Mouse (Mus musculus) CH12.LX (cell line): ENCODE data around the gene Gm47996. TPM values are rescaled to one million over a fixed set of nuclear protein-coding genes. Genes with fewer than 3 reads are reported as not detected.

Experiments
- DNase-seq: peaks from one replicate; pipeline ENCODE4 v3.0.0-alpha.2; 2013; ENCODE audit errors: extremely low read depth
- H3K27ac ChIP-seq: 2 replicates; pipeline ENCODE4 v1.5.1; 2012; ENCODE audit warnings: low read depth, mild to moderate bottlenecking, control low read depth, moderate library complexity; ENCODE audit not compliant: insufficient read depth
- H3K27me3 ChIP-seq: replicated peaks from 2 replicates; pipeline ENCODE3; 2012; ENCODE audit warnings: inconsistent platforms
- H3K36me3 ChIP-seq, 2 experiments: replicated peaks in 1 of 2; 2 replicates each; pipeline versions ENCODE3 to v1.6.1; 2012; ENCODE audit warnings: inconsistent platforms in 1 of 2, low read length in 1 of 2, mild to moderate bottlenecking in 1 of 2, mixed read lengths in 1 of 2, moderate library complexity in 1 of 2; ENCODE audit not compliant: control insufficient read depth in 1 of 2, insufficient read depth in 1 of 2
- H3K4me1 ChIP-seq, 2 experiments: 2 replicates each; pipeline ENCODE4 v1.6.1; 2012; ENCODE audit warnings: inconsistent platforms in 1 of 2, moderate library complexity in 1 of 2; ENCODE audit not compliant: insufficient read depth in 2 of 2, control insufficient read depth in 1 of 2
- H3K4me2 ChIP-seq: 2 replicates; pipeline ENCODE4 v1.6.1; 2012; ENCODE audit warnings: low read depth, mild to moderate bottlenecking, control low read depth; ENCODE audit not compliant: poor library complexity, insufficient read depth, severe bottlenecking
- H3K4me3 ChIP-seq, 3 experiments: fragments of 150-350 bp in 1 of 3; sonication (generic) in 1 of 3; replicated peaks in 1 of 3; 2 replicates each; pipeline versions ENCODE3 to v1.5.1; 2011 to 2012; ENCODE audit warnings: low read depth in 2 of 3, low read length in 2 of 3, mild to moderate bottlenecking in 2 of 3, moderate library complexity in 2 of 3, control low read depth in 1 of 3, improper control_type of control experiment in 1 of 3, inconsistent platforms in 1 of 3, mixed read lengths in 1 of 3; ENCODE audit not compliant: poor library complexity in 1 of 3
- H3K79me2 ChIP-seq: replicated peaks from 2 replicates; pipeline ENCODE4 v1.6.1; 2012; ENCODE audit warnings: mild to moderate bottlenecking, moderate library complexity; ENCODE audit not compliant: control insufficient read depth, poor library complexity, insufficient read depth, severe bottlenecking; ENCODE audit errors: extremely low read depth
- H3K9ac ChIP-seq: 2 replicates; pipeline ENCODE4 v1.6.1; 2012; ENCODE audit warnings: low read depth, mild to moderate bottlenecking, control low read depth, moderate library complexity; ENCODE audit not compliant: insufficient read depth
- H3K9me3 ChIP-seq: replicated peaks from 2 replicates; pipeline ENCODE3; 2012; ENCODE audit warnings: low read length, inconsistent platforms, mixed read lengths
- CTCF ChIP-seq, 2 experiments: IDR thresholded peaks in 1 of 2; conservative IDR thresholded peaks in 1 of 2; 2 replicates each; pipeline ENCODE4 v1.5.1; 2011 to 2012; ENCODE audit warnings: low read depth in 2 of 2, low read length in 2 of 2, improper control_type of control experiment in 1 of 2, inconsistent platforms in 1 of 2, mild to moderate bottlenecking in 1 of 2, moderate library complexity in 1 of 2
- GABPA ChIP-seq: IDR thresholded peaks from 2 replicates; pipeline ENCODE4 v1.6.1; 2012; ENCODE audit warnings: low read depth, low read length, improper control_type of control experiment, inconsistent platforms; ENCODE audit not compliant: insufficient replicate concordance
- IRF4 ChIP-seq: IDR thresholded peaks from 2 replicates; pipeline ENCODE4 v1.6.1; 2014; ENCODE audit warnings: low read depth, mild to moderate bottlenecking, inconsistent platforms, low read length, improper control_type of control experiment
- JUND ChIP-seq: conservative IDR thresholded peaks from 2 replicates; pipeline ENCODE4 v1.6.1; 2011; ENCODE audit warnings: low read depth, low read length, improper control_type of control experiment
- MAFK ChIP-seq: IDR thresholded peaks from 2 replicates; pipeline ENCODE4 v1.6.1; 2011; ENCODE audit warnings: low read length, improper control_type of control experiment; ENCODE audit not compliant: insufficient replicate concordance
- MYC ChIP-seq: IDR thresholded peaks from 2 replicates; pipeline ENCODE4 v1.6.1; 2011; ENCODE audit warnings: low read depth, mild to moderate bottlenecking, improper control_type of control experiment, low read length
- POLR2A ChIP-seq: IDR thresholded peaks from 2 replicates; pipeline ENCODE4 v1.6.1; 2011; ENCODE audit warnings: low read depth, mild to moderate bottlenecking, improper control_type of control experiment, low read length
- RAD21 ChIP-seq: IDR thresholded peaks from 2 replicates; pipeline ENCODE4 v1.6.1; 2011; ENCODE audit warnings: low read depth, mild to moderate bottlenecking, low read length, improper control_type of control experiment, moderate library complexity
- SMC3 ChIP-seq: IDR thresholded peaks from 2 replicates; pipeline ENCODE4 v1.6.1; 2011; ENCODE audit warnings: low read depth, low read length, improper control_type of control experiment
- TBP ChIP-seq: conservative IDR thresholded peaks from 2 replicates; pipeline ENCODE4 v1.6.1; 2011; ENCODE audit warnings: low read depth, low read length, improper control_type of control experiment
- UBTF ChIP-seq: IDR thresholded peaks from 2 replicates; pipeline ENCODE4 v1.6.1; 2012; ENCODE audit warnings: low read depth, mild to moderate bottlenecking, inconsistent platforms, low read length, improper control_type of control experiment, moderate library complexity
- USF1 ChIP-seq: IDR thresholded peaks from 2 replicates; pipeline ENCODE4 v1.6.1; 2014; ENCODE audit warnings: low read depth, mild to moderate bottlenecking, inconsistent platforms, low read length, improper control_type of control experiment
- ZMIZ1 ChIP-seq: IDR thresholded peaks from 2 replicates; pipeline ENCODE4 v1.6.1; 2012; ENCODE audit warnings: low read depth, mild to moderate bottlenecking, inconsistent platforms, low read length, improper control_type of control experiment
- dilution Hi-C: fragments of 300-500 bp; cut with MboI; formaldehyde crosslinking; loops from 2 replicates; pipeline ENCODE4 v1.14.3; 2020; ENCODE audit warnings: low sequenced_read_pairs; ENCODE audit not compliant: extremely low pct_unique_long_range_greater_than_20kb, extremely low pct_ligation_motif_present
- in situ Hi-C: fragments of 300-500 bp; cut with MboI; formaldehyde crosslinking; loops from 3 replicates; pipeline ENCODE4 v1.14.3; 2019; ENCODE audit warnings: low sequenced_read_pairs, low pct_ligation_motif_present, low pct_unique_long_range_greater_than_20kb, mixed read lengths
- polyA plus RNA-seq: library from polyadenylated mRNA; unstranded; fragments of >175 nt; gene quantifications from 2 replicates; pipeline ENCODE4 v1.2.1, GENCODE M21; 2012; ENCODE audit warnings: low read depth; ENCODE audit not compliant: insufficient read length
- total RNA-seq, 2 experiments: library from RNA; depleted of rRNA; stranded (reverse); fragments of 300-350 nt in 1 of 2; fragments of >200 nt in 1 of 2; gene quantifications; 2 replicates each; pipeline ENCODE4 v1.2.3; 2012 to 2014

Gene Gm47996
- total and polyA plus RNA-seq, 3 experiments, result not detected

- no peaks in the 10 kb centered on the region for H3K9me3 ChIP-seq
- no peaks in the 10 kb centered on the region for H3K79me2 ChIP-seq
- peaks cover 0 to 16% of the 10 kb centered on the region in 2 experiments; a peak in 2 of 4 replicates for H3K4me1 ChIP-seq
- TF ChIP-seq CTCF (conservative IDR thresholded peaks at IDR 0.05 in 1 of 2, IDR thresholded peaks at IDR 0.05 in 1 of 2; ENCODE audit: low read depth in 2 of 2, low read length in 2 of 2) (peak in 1 of 2 experiments; percentile 9; a peak in 1 of 4 replicates), IRF4 (no peak)
- TF ChIP-seq, all 38 proteins: peak for 1
- Histone ChIP-seq H3K4me3 (no peak overlapping the region), H3K36me3 (no peaks in the 10 kb centered on the region), H3K27me3 (no peaks in the 10 kb centered on the region), H3K27ac (no peak overlapping the region), H3K4me2 (no peak overlapping the region), H3K9ac (no peak overlapping the region)
- in situ Hi-C loops, result no loop called here
- no peak for DNase-seq
- dilution Hi-C loops, result no loop called here
Observed at GRCm38 (mm10) chr1:151222561-151223267, 12.8 kb downstream of the Gm47996 start.

DNA sequence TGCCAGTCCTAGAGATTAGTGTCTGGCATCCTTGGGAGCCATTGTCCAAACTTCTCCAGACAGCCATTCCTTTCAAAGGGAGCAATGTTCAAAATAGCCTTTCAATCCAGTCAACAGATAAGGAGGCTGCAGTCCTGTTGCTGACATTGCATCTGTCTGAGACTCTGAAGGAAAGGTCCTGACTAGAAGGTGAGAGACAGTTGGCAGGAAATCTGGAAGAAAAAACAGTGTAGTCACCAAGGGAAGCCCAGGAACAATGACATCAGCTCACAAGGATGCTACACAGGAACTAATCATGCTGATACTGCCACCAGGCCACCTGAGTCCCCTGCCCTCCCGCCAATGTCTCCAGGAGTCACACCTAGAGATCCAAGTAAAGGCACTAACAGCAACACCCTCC, 13.4 kb downstream of the Gm47996 start:
- no peak overlapping the region for H3K4me3 ChIP-seq
- no peak for DNase-seq
- in situ Hi-C loops (no loop called here), dilution Hi-C loops (no loop called here)
- no peak overlapping the region for H3K9ac ChIP-seq
- H3K79me2 ChIP-seq, result no peaks in the 10 kb centered on the region
- H3K9me3 ChIP-seq, result no peaks in the 10 kb centered on the region
- no peak overlapping the region for H3K4me2 ChIP-seq
- H3K27ac ChIP-seq, result no peak overlapping the region
- H3K4me1 ChIP-seq, result peaks cover 0 to 15% of the 10 kb centered on the region in 2 experiments; a peak in 1 of 4 replicates
- no peaks in the 10 kb centered on the region for H3K27me3 ChIP-seq
- no peaks in the 10 kb centered on the region for H3K36me3 ChIP-seq
- TF ChIP-seq MYC, result no peak
- TF ChIP-seq IRF4, result no peak

DNA sequence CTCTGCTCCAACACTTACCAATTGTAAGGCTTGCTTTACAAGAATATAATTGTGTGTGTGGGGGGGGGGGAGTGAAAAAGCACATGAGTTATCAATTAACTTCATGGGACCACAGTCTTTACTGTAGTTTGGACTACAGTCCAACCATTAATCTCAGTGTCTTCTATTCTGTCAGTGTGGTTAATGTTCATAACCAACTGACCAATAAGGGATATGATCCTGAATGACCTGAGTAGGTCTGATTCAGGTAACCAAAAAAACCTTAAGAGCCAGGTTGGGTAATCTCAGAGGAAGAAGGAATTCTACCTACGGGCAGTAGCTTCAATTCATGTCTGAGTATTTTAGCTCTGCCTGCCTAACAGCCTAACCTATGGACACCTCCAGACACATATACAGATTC, 14.6 kb downstream of the Gm47996 start:
- Histone ChIP-seq H3K27me3 (no peaks in the 10 kb centered on the region), H3K4me3 (no peak overlapping the region), H3K4me2 (no peak overlapping the region), H3K9me3 (no peaks in the 10 kb centered on the region)
- no peak for DNase-seq
- TF ChIP-seq GABPA (no peak), IRF4 (no peak), RAD21 (no peak), POLR2A (no peak), MAFK (no peak), JUND (no peak), TBP (no peak), USF1 (no peak), UBTF (no peak), SMC3 (no peak), ZMIZ1 (no peak), MYC (no peak)
- TF ChIP-seq, all 38 proteins: peak for 0
- no peak overlapping the region for H3K27ac ChIP-seq
- H3K36me3 ChIP-seq, result no peaks in the 10 kb centered on the region
- no peaks in the 10 kb centered on the region for H3K79me2 ChIP-seq
- H3K4me1 ChIP-seq, result peaks cover 0 to 25% of the 10 kb centered on the region in 2 experiments; a peak in 2 of 4 replicates
- in situ Hi-C loops, result no loop called here
- dilution Hi-C loops, result no loop called here
- H3K9ac ChIP-seq, result no peak overlapping the region
